Mouse (Mus musculus): ENCODE data around the gene Ifngr1.

DNA sequence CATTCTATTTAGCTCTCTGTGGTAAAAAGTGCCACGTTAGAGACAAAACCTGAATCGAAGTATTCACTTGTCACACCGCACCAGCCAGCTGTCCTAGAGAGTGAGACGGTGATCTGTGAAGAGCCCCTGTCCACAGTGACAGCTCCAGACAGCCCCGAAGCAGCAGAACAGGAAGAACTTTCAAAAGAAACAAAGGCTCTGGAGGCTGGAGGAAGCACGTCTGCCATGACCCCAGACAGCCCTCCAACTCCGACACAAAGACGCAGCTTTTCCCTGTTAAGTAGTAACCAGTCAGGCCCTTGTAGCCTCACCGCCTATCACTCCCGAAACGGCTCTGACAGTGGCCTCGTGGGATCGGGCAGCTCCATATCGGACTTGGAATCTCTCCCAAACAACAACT lies 17.4 kb downstream of the Ifngr1 start:
- TF ChIP-seq EP300 (optimal IDR thresholded peaks at IDR 0.05) (no peak), CTCF (IDR thresholded peaks at IDR 0.05; ENCODE audit: low read depth) (no peak)

Measured in stomach, postnatal 0 days (tissue).